Mouse (Mus musculus): ENCODE measurements around the gene Osbpl2.
A peak's percentile ranks its signal among the peaks of the same experiment; 100 is the strongest.

Osbpl2 gene

GRCm38 (mm10) chr2:180165855-180166254 is 46.7 kb downstream of the Osbpl2 start:
- DNase-seq: no peak

- DNase-seq: no peak
Measured at GRCm38 (mm10) chr2:180166869-180167268, 47.8 kb downstream of the Osbpl2 start.

GRCm38 (mm10) chr2:180170151-180170805 is 51.2 kb downstream of the Osbpl2 start:
- DNase-seq: peak in 1 of 2 experiments; percentile 33

- DNase-seq: peak; percentile 95 to 98
Measured at GRCm38 (mm10) chr2:180170806-180171521, 51.9 kb downstream of the Osbpl2 start, which contains the start of gene Adrm1. Gene Adrm1, plus strand, starts transcription at chr2:180171485.

- DNase-seq: peak in 1 of 2 experiments; percentile 20
Measured at GRCm38 (mm10) chr2:180171522-180172070, 52.5 kb downstream of the Osbpl2 start.

GRCm38 (mm10) chr2:180172152-180172551 is 53.0 kb downstream of the Osbpl2 start:
- DNase-seq: no peak

- peak in 1 of 2 experiments; percentile 24 for DNase-seq
Measured at GRCm38 (mm10) chr2:180173163-180173562, 54.1 kb downstream of the Osbpl2 start.

- peak in 1 of 2 experiments; percentile 41 for DNase-seq
Measured at GRCm38 (mm10) chr2:180173711-180174110, 54.6 kb downstream of the Osbpl2 start.

- no peak for DNase-seq
Measured at GRCm38 (mm10) chr2:180174121-180174520, 55.0 kb downstream of the Osbpl2 start.

GRCm38 (mm10) chr2:180175725-180176124 is 56.6 kb downstream of the Osbpl2 start:
- no peak for DNase-seq

- DNase-seq: no peak
Measured at GRCm38 (mm10) chr2:180181542-180181941, 62.4 kb downstream of the Osbpl2 start.

- DNase-seq: no peak
Measured at GRCm38 (mm10) chr2:180184011-180184751, 65.1 kb downstream of the Osbpl2 start.

GRCm38 (mm10) chr2:180184752-180185109 is 65.6 kb downstream of the Osbpl2 start:
- peak in 1 of 2 experiments; percentile 27 for DNase-seq

GRCm38 (mm10) chr2:180185686-180186085 is 66.6 kb downstream of the Osbpl2 start:
- DNase-seq: no peak

GRCm38 (mm10) chr2:180187362-180187761 is 68.3 kb downstream of the Osbpl2 start:
- no peak for DNase-seq

- no peak for DNase-seq
Measured at GRCm38 (mm10) chr2:180196610-180197322, 77.7 kb downstream of the Osbpl2 start.

- DNase-seq: no peak
Measured at GRCm38 (mm10) chr2:180197323-180198037, 78.4 kb downstream of the Osbpl2 start.

- DNase-seq: no peak
Measured at GRCm38 (mm10) chr2:180198782-180199181, 79.7 kb downstream of the Osbpl2 start.

- no peak for DNase-seq
Measured at GRCm38 (mm10) chr2:180200681-180201080, 81.6 kb downstream of the Osbpl2 start.

- no peak for DNase-seq
Measured at GRCm38 (mm10) chr2:180201303-180201702, 82.2 kb downstream of the Osbpl2 start.

GRCm38 (mm10) chr2:180202263-180202662 is 83.2 kb downstream of the Osbpl2 start:
- DNase-seq: no peak

GRCm38 (mm10) chr2:180202805-180203204 is 83.7 kb downstream of the Osbpl2 start:
- no peak for DNase-seq
